Mouse (Mus musculus) thymus, postnatal 10 days (tissue): Measurements from ENCODE around the gene Tex2.
"Not testable (repeated sequence)": the region's sequence is repeated elsewhere in the genome, so short reads cannot be mapped to it uniquely, and the experiment has no call there.

Experiments
- DNase-seq, 2 experiments: peaks; one replicate each; pipeline ENCODE4 v3.0.0; 2021; ENCODE audit warnings: low spot score in 2 of 2

Tex2 gene

GRCm38 (mm10) chr11:106507638-106508037 is 105.6 kb downstream of the Tex2 start:
- DNase-seq: no peak

- no peak for DNase-seq
These were observed 107.0 kb downstream of the Tex2 start for GRCm38 (mm10) chr11:106506211-106506610.

- no peak for DNase-seq
These were observed 109.1 kb downstream of the Tex2 start for GRCm38 (mm10) chr11:106504129-106504528.

- no peak for DNase-seq
These were observed 109.9 kb downstream of the Tex2 start for GRCm38 (mm10) chr11:106503425-106503717.

DNA sequence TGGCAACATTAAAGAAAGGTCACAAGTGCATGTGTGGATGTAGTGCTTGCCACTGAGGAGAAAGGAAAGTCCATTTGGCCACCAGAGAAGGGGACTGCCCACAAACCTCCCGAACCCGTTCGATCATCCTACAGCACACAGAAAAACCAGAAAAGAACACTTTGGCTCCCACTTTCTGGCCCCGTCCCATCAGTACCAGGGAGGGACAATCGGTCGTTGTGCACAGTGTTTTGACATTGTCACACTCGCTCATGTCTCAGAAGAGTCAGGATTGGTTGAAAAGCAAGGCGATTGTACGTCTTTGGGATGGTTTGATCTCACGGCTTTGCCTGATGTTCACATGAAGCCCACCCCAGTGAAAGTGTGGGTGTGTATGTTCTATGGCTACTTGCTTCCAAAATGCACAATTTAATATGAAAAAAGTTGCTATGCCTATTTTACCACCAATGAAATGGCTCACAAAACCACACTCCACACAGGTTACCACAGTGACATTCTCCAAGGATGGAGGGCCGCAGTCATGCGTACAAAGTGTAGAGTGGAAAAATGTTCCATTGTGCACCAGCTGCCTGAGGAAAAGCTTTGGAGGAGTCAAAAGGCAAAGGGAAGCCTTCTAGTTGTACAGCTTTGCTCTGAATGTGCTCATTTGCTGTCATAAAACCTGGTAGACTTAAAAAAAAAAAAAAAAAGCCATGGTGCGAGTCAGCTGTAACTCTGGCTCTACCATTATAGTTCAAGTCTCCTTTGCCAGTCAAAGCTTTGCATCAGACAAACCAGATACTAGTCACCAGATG is 110.4 kb downstream of the Tex2 start:
- no peak for DNase-seq

DNA sequence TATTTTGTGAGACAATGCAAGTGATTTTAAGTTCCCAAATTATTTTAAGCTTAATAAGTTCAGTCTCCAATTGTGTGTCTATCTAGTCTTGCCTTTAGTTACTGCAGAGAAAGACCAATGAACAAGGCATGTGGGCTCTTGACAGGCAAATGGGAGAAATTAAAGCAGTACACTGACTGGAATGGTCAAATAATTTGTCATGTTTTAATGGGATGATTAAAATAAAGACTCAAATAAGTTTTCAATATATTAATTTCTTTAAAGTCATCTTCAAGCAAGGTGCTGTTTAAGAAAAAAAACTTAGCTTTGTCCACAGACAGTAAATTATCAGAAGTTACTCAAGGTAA is 111.1 kb downstream of the Tex2 start:
- no peak for DNase-seq

DNA sequence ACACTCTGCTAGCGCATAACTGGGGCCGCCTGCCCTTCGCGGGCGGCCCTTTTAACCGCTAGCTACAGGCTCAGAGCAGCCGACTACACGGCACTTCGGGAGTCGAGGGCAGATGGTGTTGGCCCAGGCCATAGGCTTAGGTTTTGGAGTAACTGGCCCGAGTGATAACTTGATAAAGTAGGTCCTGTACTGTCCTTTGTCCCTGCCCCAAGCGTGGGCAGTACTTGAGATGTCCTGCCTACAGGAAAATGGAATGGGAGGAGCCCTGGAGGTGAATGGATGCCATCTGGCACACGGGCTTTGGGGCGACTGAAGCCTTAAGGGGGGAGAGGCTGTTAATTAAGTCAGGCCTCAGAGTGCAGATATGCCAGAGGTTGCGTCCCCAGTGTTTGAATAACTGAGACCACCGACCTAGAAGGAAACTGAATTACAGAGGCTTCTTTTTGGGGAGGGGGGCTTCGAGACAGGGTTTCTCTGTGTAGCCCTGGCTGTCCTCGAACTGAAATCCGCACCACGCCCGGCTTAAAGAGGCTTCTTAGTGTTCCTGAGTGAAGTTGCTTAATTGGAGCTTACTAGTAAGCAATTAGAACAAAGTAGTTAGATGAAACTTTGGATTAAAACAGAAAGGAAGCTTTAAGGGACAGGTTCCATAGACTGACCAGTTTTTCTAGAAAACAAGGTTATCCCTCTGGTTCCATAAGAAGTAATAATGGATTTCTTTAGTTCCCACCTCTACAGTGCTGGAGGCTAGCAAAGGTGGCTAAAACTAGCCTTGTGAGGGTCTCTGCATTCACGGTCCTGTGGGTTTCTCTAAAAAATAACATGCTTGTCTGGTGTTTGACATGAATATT is 111.7 kb downstream of the Tex2 start:
- DNase-seq: peak in 1 of 2 experiments; percentile 39

GRCm38 (mm10) chr11:106500393-106501307 is 112.6 kb downstream of the Tex2 start:
- DNase-seq: peak; percentile 89 to 91

DNA sequence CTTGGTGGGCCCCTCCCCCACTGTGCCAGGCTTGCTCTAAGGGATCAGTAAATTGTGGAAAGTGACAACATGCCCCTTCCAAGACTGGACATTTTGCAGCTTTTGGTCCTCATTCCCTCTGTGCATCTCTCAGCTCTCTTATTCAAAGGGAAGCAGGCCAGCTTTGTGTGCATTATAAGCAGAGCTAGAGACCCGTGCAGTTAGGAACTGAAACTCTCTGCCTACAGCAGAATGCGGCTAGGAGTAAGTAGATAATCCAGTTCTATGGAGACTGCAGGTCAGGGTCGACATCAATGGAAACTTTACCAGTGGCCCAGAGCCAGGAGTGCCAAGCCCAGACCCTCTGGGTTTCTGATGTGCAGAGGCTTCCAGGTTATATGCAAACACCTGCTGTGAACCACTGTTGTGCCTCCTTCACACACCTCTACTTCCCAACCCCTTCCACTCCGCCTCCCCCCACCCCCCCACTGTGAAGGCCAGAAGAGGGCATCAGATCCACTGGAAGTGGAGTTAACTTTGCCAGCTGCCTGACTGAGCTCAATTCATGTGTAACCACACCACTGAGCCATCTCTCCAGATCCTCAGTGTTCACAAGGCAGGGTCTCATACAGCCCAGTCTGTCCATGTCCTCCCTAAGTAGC is 114.4 kb downstream of the Tex2 start:
- no peak for DNase-seq

DNA sequence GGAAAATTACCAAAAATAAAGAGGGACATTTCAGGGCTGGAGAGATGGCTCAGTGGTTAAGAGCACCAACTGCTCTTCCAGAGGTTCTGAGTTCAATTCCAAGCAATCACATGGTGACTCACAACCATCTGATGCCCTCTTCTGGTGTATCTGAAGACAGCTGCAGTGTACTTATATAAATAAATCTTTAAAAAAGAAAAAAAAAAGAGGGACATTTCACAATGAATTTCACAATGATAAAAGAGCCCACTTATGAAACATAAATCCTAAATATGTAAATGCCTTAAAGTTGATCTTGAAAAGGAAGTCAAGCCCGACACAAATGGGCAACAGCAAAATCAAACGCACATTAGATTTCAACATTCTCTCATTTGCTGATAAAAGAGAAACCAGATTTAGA is 115.3 kb downstream of the Tex2 start:
- no peak for DNase-seq

- not testable (repeated sequence) for DNase-seq
These were observed 116.2 kb downstream of the Tex2 start for GRCm38 (mm10) chr11:106497009-106497408.

- DNase-seq: no peak
These were observed 120.1 kb downstream of the Tex2 start for GRCm38 (mm10) chr11:106492984-106493669.

DNA sequence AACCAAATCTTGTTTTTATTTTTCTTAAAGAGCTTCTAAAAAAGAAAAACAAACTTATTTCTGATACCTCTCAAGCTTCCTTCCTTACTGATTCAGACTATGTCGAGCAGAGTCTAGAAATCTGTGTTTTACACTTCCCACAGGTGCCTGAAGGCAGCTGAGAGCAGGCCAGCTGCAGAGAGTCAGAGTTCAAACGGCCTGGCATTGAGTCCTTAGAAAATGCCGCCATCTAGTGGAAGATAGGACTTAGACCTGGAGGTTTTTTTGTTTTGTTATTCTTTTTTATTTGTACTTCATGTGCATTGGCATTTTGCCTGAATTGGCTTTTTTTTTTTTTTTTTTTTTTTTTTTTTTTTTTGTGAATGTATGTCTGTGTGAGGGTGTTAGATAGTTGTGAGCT is 121.8 kb downstream of the Tex2 start:
- peak; percentile 64 to 83 for DNase-seq

GRCm38 (mm10) chr11:106490600-106490999 is 122.6 kb downstream of the Tex2 start:
- not testable (repeated sequence) for DNase-seq

- no peak for DNase-seq
These were observed 123.2 kb downstream of the Tex2 start for GRCm38 (mm10) chr11:106490057-106490456.

DNA sequence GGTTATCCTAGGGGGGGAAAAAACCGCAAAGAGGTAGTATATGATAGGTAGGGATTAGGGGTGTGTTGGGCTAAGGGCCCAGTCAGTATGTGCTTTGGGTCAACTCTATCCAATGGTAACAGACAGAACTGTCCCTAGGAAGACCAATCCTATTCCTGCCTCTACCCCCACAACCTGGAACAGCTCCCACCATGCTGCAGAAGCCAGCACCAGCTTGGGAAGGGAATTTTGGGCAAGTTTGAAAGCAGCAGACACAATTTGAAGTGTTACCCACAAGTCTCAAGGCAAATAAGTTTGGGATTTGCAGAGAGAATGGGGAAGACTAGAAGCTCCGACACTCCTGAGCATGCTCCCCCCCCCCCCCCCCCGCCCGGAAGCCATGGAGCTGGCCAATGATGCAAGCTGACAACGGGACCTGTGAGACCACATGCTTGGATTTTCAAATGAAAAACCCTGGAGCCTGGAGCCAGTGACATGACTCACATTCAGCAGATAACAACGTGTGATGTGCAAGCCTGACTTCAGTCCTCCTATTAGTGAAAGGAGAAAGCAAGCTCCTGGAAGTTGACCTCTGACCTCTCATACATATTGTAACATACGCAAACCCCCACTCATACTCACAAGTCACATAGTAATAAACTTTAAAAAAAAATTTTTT is 124.1 kb downstream of the Tex2 start:
- DNase-seq: no peak

DNA sequence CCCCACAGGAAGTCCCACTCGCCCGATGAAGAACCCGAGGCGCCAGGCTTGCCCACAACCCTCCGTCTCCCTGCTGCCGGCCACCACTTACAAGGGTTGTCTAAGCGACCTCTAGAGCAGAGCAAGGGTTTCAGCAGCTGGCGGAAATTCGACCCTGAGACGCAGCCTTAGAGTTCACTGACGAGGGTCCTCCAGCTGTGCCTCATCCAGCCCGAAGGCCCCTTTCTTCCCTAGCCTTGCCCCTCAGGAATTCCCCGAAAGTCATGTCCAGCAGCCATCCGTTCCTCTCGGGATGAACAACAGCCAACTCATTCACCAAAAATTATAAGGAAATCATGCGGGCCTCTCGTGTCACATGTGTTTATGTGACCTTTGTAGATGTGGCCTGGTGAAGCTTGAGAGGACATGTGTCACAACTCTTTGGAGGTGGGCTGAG is 125.1 kb downstream of the Tex2 start:
- DNase-seq: no peak

DNA sequence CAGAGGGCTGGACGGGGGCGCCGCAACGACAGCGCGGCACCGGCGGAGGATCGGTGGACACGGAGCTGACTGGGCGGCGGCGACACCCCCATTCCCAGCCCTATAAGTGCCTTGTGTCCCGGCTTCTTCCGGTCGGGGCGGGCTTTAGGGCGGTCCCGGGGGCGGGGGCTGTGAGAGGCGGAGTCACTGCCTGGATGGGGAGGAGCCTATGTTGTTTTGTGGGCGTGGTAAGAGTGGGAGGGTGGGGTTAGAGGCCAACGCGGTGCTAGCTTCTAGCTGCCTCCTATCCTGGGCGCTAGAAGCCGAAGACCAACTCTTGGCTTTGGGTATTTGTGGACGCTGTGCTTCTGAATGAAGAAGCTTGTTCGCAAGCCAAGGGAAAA is 125.5 kb downstream of the Tex2 start, which contains the start of gene Ern1:
Gene Ern1 (minus strand): TSS at position 120 of the 383 bp plus-strand sequence.
- peak; percentile 90 to 96 for DNase-seq

- DNase-seq: peak in 1 of 2 experiments; percentile 16
These were observed 126.1 kb downstream of the Tex2 start for GRCm38 (mm10) chr11:106486866-106487732.
